Mouse (Mus musculus): ENCODE data around the gene Gm21750.

DNA sequence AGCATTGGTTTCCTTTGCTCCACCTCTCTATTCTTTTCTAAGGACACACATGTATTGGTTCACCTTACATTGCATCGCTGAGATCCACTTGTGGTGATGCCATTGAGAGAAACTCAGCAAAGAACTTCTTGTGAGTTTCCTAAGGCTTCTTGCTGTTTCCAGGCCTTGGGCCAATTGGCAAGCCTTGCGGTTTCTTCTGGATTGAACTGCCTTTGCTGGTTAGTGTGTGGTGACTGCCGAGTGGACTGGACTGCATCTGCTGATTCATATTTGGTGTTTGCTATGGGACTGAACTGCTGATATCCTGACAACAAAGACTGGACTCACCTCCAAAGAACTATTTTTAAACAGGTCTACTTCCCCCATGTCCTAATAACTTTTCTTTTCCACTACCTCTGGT is 26.7 kb upstream of the Gm21750 start:
- TF ChIP-seq HCFC1 (IDR thresholded peaks at IDR 0.05; ENCODE audit: borderline replicate concordance, insufficient read depth, low read length) (no peak), ZC3H11A (IDR thresholded peaks at IDR 0.05; ENCODE audit: borderline replicate concordance, low read depth, low read length) (no peak), CHD2 (IDR thresholded peaks at IDR 0.05; ENCODE audit: low read depth, low read length) (no peak), ZNF384 (IDR thresholded peaks at IDR 0.05; ENCODE audit: low read depth, low read length) (no peak)
